Mouse (Mus musculus) liver, embryonic 13.5 days (tissue): ENCODE results near the gene Sertad2. TPM values are rescaled to one million over a fixed set of nuclear protein-coding genes. Genes with fewer than 3 reads are reported as not detected.

Experiments
- ATAC-seq: fragments of 200-750 bp; cut with Nextera tagmentation; 2 replicates; pipeline ENCODE4 v1.8.0; 2017; ENCODE audit warnings: low read depth, mild to moderate bottlenecking, moderate number of reproducible peaks, moderate library complexity
- DNase-seq: peaks from one replicate; pipeline ENCODE4 v3.0.0; 2022
- H3K27ac ChIP-seq: fragments of 300-500 bp; sonication (generic); 2 replicates; pipeline ENCODE4 v1.5.1; 2015; ENCODE audit warnings: moderate library complexity, mild to moderate bottlenecking, inconsistent platforms
- H3K27me3 ChIP-seq: fragments of 300-500 bp; sonication (generic); 2 replicates; pipeline ENCODE4 v1.6.1; 2015; ENCODE audit warnings: mild to moderate bottlenecking, inconsistent platforms
- H3K36me3 ChIP-seq: fragments of 300-500 bp; sonication (generic); 2 replicates; pipeline ENCODE4 v1.6.1; 2015; ENCODE audit warnings: mild to moderate bottlenecking, inconsistent platforms
- H3K4me1 ChIP-seq: fragments of 300-500 bp; sonication (generic); replicated peaks from 2 replicates; pipeline ENCODE4 v1.6.1; 2015; ENCODE audit warnings: inconsistent platforms
- H3K4me2 ChIP-seq: fragments of 300-500 bp; sonication (generic); 2 replicates; pipeline ENCODE4 v1.6.1; 2015; ENCODE audit warnings: inconsistent platforms, mild to moderate bottlenecking, moderate library complexity
- H3K4me3 ChIP-seq: fragments of 300-500 bp; sonication (generic); replicated peaks from 2 replicates; pipeline ENCODE4 v1.5.1; 2015; ENCODE audit warnings: mild to moderate bottlenecking, inconsistent platforms
- H3K9ac ChIP-seq: fragments of 300-500 bp; sonication (generic); 2 replicates; pipeline ENCODE4 v1.6.1; 2015; ENCODE audit warnings: mild to moderate bottlenecking, inconsistent platforms
- H3K9me3 ChIP-seq: fragments of 300-500 bp; sonication (generic); replicated peaks from 2 replicates; pipeline ENCODE4 v1.6.1; 2016; ENCODE audit warnings: inconsistent platforms
- WGBS: fragments of 180-500 bp; shearing (Covaris S2); methylation state at CpG from one replicate; pipeline ENCODE4 v1.1.7; 2015; ENCODE audit not compliant: insufficient replicate concordance; 5-methylcytosine and 5-hydroxymethylcytosine counted together
- polyA plus RNA-seq: library from polyadenylated mRNA; unstranded; fragments of >200 nt; fragmentation: Nextera tagmentation; extraction: Ambion mirVana; gene quantifications from 2 replicates; pipeline ENCODE4 v1.2.1, GENCODE M21; 2015

Sertad2 gene
- polyA plus RNA-seq, 1 experiment from 2014 or later = 37.4 TPM

DNA sequence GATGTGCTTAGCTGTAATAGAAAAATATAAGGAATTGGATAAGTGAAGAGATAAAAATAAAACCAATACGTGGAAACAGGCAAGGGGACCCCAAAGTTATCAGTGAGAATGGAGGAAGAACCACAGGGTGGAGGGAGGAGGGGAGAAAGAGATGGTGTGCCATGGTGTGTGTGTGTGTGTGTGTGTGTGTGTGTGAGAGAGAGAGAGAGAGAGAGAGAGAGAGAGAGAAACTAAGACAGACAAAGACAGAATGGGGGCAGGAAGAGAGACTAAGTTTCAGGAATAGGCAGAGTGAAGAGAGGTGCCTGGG, 11.4 kb upstream of the Sertad2 start:
- ATAC-seq (peak; percentile 10; the same call in 1 of the 2 replicates), DNase-seq (no peak)
- H3K4me3 ChIP-seq = peak overlapping the region; percentile 52
- 6% methylated on average over 1 of the region's 1 CpGs for WGBS
- no peaks in the 10 kb centered on the region for H3K9me3 ChIP-seq
- no peak overlapping the region for H3K27ac ChIP-seq
- peaks cover 14% of the 10 kb centered on the region for H3K4me1 ChIP-seq
- peaks cover 21% of the 10 kb centered on the region for H3K27me3 ChIP-seq
- peak overlapping the region; percentile 71 for H3K4me2 ChIP-seq
- H3K9ac ChIP-seq = peak overlapping the region; percentile 56
- no peaks in the 10 kb centered on the region for H3K36me3 ChIP-seq

DNA sequence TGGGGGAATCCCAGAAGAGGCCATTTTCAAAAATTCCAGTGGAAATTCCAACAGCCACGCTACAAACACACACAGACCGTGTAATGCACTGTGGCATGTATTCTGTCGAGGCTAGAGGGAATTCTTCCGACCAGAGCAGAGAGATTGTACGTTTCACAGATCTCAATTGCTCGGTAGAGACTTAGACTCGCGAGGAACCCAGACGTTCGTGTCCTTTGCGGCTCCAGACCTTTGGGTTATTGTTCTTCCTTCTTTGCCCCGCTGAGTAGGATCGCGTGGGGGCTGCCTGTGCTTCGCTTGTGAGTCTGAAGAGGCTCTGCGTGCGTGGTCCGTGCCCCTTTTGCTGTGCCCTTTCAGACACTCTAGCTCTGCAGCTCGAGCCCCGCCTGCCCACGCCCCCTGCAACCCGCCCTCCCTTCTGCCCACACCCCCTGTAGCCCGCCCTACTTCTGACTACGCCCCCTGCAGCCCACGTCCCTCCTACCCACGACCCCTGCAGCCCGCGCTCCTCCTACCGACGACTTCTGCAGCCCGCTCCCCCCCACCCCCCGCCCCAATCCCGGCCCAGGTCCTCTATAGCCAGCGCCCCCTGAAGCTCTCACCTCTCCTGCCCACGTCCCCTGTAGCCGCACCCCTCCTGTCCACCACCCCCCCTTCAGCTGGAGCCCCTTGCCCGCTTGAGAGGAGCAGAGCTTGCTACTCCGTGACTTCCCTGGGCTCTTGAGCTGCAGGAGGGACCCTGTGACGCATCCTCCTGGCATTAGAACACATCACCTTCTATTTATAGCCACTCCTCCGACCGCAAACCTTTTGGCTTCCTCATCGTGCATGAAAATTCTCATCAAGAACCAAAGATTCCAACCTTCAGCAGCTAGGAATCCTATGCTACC, 10.8 kb upstream of the Sertad2 start:
- no peaks in the 10 kb centered on the region for H3K9me3 ChIP-seq
- WGBS = under 1% methylated on average over 42 of the region's 42 CpGs
- H3K9ac ChIP-seq = peak overlapping the region; percentile 56
- H3K4me1 ChIP-seq = peaks cover 14% of the 10 kb centered on the region
- peaks cover 21% of the 10 kb centered on the region for H3K27me3 ChIP-seq
- H3K4me3 ChIP-seq = peak overlapping the region; percentile 52
- H3K4me2 ChIP-seq = peak overlapping the region; percentile 71
- H3K27ac ChIP-seq = no peak overlapping the region
- DNase-seq (no peak), ATAC-seq (peak; percentile 71)
- H3K36me3 ChIP-seq = no peaks in the 10 kb centered on the region

DNA sequence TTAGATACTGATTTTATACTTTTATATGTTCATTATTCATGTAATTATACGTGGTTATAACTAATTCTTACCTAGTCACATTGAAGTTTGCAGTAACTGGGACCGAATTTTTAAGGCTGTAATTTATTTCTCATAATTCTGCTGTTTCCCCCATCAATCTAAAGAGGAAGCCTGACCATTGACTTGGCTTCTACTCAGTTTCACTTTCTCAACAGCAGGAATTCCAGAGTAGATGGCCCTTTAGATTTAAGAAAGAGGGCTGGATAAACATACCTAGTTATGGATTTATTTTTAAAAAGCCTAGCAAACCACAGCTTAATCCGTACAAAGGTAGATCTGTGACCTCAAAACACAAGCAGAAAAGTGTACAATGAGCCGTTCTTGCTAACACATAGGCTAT, 9.8 kb upstream of the Sertad2 start:
- Histone ChIP-seq H3K4me3 (no peak overlapping the region), H3K27me3 (peaks cover 21% of the 10 kb centered on the region), H3K9ac (no peak overlapping the region), H3K4me2 (no peak overlapping the region), H3K9me3 (no peaks in the 10 kb centered on the region), H3K36me3 (no peaks in the 10 kb centered on the region), H3K4me1 (peaks cover 15% of the 10 kb centered on the region), H3K27ac (no peak overlapping the region)
- DNase-seq = no peak
- no peak for ATAC-seq
- 58% methylated on average over 4 of the region's 4 CpGs for WGBS

DNA sequence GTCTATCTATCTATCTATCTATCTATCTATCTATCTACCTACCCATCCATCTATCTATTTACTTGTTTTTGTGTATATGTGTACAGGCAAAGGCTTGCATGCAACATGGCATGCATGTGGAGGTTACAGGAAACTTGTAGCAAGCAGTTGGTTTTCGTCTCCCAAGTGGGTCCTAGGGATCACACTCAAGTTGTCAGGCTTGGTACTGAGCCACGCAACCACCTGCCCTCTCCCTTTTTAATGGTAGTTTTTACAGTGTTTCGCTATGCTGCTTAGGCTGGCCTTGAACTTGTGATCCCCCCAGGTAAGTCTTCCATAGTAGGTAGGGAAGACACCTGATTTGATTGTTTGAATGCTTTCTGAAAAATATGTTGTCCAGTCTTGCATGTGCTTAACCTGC, 5.8 kb upstream of the Sertad2 start:
- H3K27ac ChIP-seq = no peak overlapping the region
- DNase-seq (no peak), ATAC-seq (no peak)
- no peak overlapping the region for H3K9ac ChIP-seq
- H3K27me3 ChIP-seq = peaks cover 16% of the 10 kb centered on the region
- H3K9me3 ChIP-seq = no peaks in the 10 kb centered on the region
- WGBS = 70% methylated on average over 3 of the region's 3 CpGs
- no peak overlapping the region for H3K4me3 ChIP-seq
- no peaks in the 10 kb centered on the region for H3K36me3 ChIP-seq
- no peak overlapping the region for H3K4me2 ChIP-seq
- peaks cover 35% of the 10 kb centered on the region for H3K4me1 ChIP-seq

DNA sequence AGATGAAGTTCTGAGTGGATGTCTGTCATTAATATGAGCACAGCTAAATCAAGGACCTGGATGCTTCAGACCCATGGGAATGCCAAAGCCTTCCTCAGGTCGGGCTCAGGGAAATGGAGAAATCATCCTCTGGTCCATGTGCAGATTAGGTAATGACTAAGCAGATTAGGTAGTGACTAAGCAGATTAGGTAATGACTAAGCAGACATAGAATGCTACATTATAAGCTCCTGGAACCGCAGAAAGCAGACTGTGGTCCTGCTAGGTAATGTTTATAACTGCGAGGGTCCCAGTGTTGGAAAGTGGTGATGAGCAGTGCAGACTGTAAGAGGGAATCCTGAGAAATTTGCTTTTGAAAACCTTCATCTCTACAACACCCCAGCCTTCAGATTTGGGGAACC, 4.6 kb upstream of the Sertad2 start:
- H3K36me3 ChIP-seq = no peaks in the 10 kb centered on the region
- peaks cover 7% of the 10 kb centered on the region for H3K27me3 ChIP-seq
- H3K4me3 ChIP-seq = no peak overlapping the region
- no peaks in the 10 kb centered on the region for H3K9me3 ChIP-seq
- H3K4me1 ChIP-seq = peaks cover 31% of the 10 kb centered on the region
- 0 out of 2 replicates have a peak overlapping the region, but pooled peaks have one; percentile 14 for H3K27ac ChIP-seq
- 47% methylated on average over 3 of the region's 3 CpGs for WGBS
- H3K9ac ChIP-seq = no peak overlapping the region
- ATAC-seq (no peak), DNase-seq (no peak)
- H3K4me2 ChIP-seq = peak overlapping the region; percentile 30; the same call in 1 of the 2 replicates

DNA sequence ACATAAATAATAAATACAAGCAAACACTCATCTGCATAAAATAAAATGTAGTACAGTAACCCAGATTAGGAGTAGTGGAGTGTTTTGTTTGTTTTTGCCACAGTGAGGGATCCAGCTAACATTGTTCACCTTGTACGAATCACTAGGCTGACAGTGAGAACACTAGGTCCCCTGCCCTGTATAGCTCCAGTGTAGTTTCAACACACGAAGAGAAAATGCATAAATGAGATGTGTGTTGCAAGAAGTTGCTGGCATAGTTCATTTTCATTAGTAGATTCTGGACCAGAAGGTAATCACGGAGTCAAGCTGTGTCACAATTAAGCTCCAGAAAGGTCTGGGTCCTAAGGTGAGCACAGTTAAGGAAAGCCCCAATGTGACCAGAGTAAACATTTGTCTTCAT, 1.8 kb upstream of the Sertad2 start:
- H3K9me3 ChIP-seq = no peaks in the 10 kb centered on the region
- H3K27ac ChIP-seq = no peak overlapping the region
- peaks cover 47% of the 10 kb centered on the region for H3K4me1 ChIP-seq
- ATAC-seq (no peak), DNase-seq (no peak)
- 0 out of 2 replicates have a peak, but pooled peaks cover 5% of the 10 kb centered on the region for H3K27me3 ChIP-seq
- WGBS = 77% methylated on average over 3 of the region's 3 CpGs
- H3K4me2 ChIP-seq = no peak overlapping the region
- no peak overlapping the region for H3K9ac ChIP-seq
- H3K36me3 ChIP-seq = no peaks in the 10 kb centered on the region
- no peak overlapping the region for H3K4me3 ChIP-seq

DNA sequence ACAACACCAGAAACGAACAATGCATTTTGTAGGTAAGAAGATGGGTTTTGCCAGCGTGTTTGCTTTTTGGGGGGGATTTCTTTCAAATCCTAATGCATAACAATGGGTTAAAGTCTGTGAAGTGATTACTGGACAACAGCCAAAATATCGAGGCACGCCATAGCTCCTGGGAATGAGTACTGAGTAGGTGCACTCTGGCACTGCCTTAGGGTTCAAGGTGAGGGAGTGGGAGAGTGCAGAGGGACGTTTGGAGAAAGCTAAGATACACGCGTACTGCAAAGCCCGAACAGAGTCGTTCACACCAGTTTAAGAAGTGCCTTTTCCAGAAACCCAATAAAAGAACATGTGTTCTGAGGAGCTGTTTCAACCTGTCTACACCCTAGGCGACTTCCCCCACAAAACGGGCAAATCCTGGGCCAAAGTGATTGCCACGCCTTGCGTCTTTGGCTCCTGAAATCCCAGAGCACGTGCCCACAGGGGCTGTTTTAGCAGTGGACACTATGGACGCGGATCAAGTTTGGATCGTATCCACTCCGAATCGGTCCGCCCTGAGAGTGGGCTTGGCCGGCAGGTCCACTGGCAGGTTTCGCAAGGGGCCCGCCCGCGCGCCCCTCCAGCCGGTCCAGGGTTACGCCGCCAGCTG, 937 bp upstream of the Sertad2 start:
- peaks cover 47% of the 10 kb centered on the region for H3K4me1 ChIP-seq
- H3K27me3 ChIP-seq = 0 out of 2 replicates have a peak, but pooled peaks cover 5% of the 10 kb centered on the region
- DNase-seq (no peak), ATAC-seq (no peak)
- peak overlapping the region; percentile 88 for H3K4me3 ChIP-seq
- peak overlapping the region; percentile 72 for H3K27ac ChIP-seq
- 3% methylated on average over 27 of the region's 29 CpGs for WGBS
- H3K36me3 ChIP-seq = no peaks in the 10 kb centered on the region
- peak overlapping the region; percentile 84 for H3K9ac ChIP-seq
- no peaks in the 10 kb centered on the region for H3K9me3 ChIP-seq
- peak overlapping the region; percentile 95 for H3K4me2 ChIP-seq

DNA sequence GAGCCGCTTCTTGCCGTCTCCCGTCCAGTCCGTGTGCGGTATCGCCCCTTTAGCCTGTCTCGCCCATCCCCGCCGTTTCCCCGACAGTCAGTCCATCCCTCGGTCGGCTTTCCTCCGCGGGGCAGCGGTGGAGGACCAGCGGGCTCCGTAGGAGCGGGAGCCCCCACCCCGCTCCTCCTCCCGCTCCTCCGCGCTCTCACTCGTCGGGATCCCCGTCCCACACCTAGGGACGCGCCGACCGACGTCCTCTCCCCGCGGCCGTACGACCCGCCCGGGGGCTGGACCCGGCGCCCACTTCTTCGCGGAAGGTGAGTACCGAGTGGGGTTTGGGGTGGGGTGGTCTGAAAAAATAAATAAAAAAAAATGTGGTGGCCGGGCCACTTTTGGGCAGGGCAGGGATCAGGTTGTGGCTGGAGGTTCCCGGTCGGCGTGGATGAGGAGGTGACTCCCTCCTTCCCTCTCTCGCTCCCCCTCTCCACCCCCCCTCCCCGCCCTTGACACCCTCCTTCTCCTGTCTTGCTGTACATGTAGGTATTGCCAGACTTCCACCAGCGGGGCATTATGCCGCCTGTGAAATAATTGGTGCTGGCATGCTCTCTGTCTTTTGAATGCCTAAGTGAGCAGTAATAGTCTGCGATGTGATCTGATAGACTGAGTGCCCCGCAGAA, 534 bp downstream of the Sertad2 start:
- under 1% methylated on average over 51 of the region's 51 CpGs for WGBS
- H3K27ac ChIP-seq = peak overlapping the region; percentile 92
- 0 out of 2 replicates have a peak, but pooled peaks cover 5% of the 10 kb centered on the region for H3K27me3 ChIP-seq
- H3K36me3 ChIP-seq = no peaks in the 10 kb centered on the region
- H3K9me3 ChIP-seq = no peaks in the 10 kb centered on the region
- H3K4me3 ChIP-seq = peak overlapping the region; percentile 88
- no peak; the same call in 1 of the 2 replicates for ATAC-seq
- peak overlapping the region; percentile 84 for H3K9ac ChIP-seq
- peak overlapping the region; percentile 95 for H3K4me2 ChIP-seq
- no peak for DNase-seq
- peaks cover 42% of the 10 kb centered on the region for H3K4me1 ChIP-seq

DNA sequence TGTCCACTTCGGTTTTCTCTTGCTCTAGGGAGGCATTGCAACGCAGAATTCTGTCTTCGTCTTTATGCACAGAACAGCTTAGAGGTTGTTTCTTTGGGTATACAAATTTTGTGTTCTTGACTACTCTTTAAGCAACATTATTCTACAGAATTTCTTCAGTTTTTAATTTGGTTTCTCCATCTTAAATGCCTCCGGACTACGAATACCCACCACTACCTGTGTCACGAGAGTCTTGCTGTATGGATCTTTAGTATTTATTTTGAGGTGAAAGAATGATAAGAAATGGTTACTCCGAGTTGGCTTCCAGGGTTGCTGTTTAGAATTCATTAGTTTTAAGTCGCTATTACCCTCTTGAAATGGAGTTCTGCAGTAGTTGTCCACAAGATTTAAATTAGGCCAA, 1.3 kb downstream of the Sertad2 start:
- 61% methylated on average over 8 of the region's 8 CpGs for WGBS
- no peak for ATAC-seq

DNA sequence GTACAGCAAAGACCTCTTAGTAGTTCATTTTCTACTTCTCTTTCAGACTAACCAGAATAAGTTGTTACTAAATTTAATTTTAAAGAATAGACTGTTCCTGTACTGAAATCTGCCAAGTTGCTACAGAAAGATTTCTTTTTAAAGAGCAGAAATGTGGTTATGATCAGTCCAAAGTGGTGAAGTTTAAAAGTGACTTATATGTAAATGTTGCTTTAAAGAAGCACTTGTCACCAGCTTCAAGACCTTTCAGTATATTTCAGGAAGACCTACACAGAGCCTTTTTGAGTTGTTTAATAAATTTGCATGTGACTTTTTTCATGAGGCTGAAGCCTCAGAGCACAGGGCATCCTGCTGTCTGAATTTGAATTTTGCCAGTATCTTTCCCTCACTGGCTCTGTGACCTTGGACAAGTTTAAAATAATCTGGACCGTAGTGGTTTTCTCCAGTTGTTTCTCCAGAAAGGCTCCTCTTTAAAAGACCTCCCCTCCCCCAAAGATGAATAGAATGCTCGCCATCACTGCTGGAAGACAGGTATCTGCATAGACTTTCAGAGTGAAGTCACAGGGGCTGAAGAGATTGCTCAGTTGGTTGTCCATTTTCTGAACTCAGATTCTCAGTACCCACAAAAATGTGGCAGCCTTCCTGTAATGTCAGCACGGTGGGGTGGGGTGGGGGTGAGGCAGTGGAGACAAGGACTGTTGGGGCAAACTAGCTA, 1.9 kb downstream of the Sertad2 start:
- Histone ChIP-seq H3K27me3 (0 out of 2 replicates have a peak, but pooled peaks cover 5% of the 10 kb centered on the region), H3K9ac (no peak overlapping the region), H3K9me3 (no peaks in the 10 kb centered on the region), H3K27ac (no peak overlapping the region), H3K4me1 (peaks cover 28% of the 10 kb centered on the region), H3K36me3 (no peaks in the 10 kb centered on the region), H3K4me3 (no peak overlapping the region), H3K4me2 (no peak overlapping the region)
- no peak for DNase-seq
- 54% methylated on average over 3 of the region's 3 CpGs for WGBS
- no peak for ATAC-seq

More for the DNA sequence above, 1.3 kb downstream of the Sertad2 start:
- H3K4me1 ChIP-seq = peaks cover 34% of the 10 kb centered on the region
- 0 out of 2 replicates have a peak, but pooled peaks cover 5% of the 10 kb centered on the region for H3K27me3 ChIP-seq
- H3K9me3 ChIP-seq = no peaks in the 10 kb centered on the region
- H3K9ac ChIP-seq = peak overlapping the region; percentile 84
- no peak overlapping the region for H3K27ac ChIP-seq
- no peaks in the 10 kb centered on the region for H3K36me3 ChIP-seq
- H3K4me2 ChIP-seq = peak overlapping the region; percentile 95
- DNase-seq = no peak
- H3K4me3 ChIP-seq = peak overlapping the region; percentile 88

DNA sequence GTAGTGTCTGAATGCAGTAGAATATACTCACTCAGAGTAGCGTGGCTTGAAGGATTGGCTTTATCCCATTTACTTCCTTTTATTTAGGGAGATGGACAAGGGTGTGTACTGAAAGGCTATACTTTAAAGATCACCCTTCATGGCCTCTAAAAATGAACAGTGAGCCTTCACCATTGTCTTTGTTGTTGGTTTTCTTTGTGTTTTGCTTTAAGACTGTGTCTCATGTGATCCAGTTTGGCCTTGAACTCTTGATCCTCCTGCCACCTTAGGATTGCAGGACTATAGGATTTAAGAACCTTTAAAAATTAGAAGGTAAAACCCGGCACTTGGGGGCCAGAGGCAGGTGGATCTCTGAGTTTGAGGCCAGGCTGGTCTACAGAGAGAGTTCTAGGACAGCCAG, 6.4 kb downstream of the Sertad2 start:
- H3K27me3 ChIP-seq = 0 out of 2 replicates have a peak, but pooled peaks cover 5% of the 10 kb centered on the region
- H3K9me3 ChIP-seq = no peaks in the 10 kb centered on the region
- WGBS = 67% methylated on average over 2 of the region's 2 CpGs
- no peak overlapping the region for H3K27ac ChIP-seq
- H3K4me2 ChIP-seq = no peak overlapping the region
- H3K36me3 ChIP-seq = no peaks in the 10 kb centered on the region
- no peak overlapping the region for H3K9ac ChIP-seq
- H3K4me1 ChIP-seq = peaks cover 18% of the 10 kb centered on the region
- DNase-seq = no peak
- ATAC-seq = no peak
- no peak overlapping the region for H3K4me3 ChIP-seq
